Mouse (Mus musculus) lung, postnatal 4 days (tissue): Measurements from ENCODE around the gene Ppp3ca.

Experiments used
- DNase-seq, 2 experiments: peaks; one replicate each; pipeline ENCODE4 v3.0.0; 2021

Ppp3ca gene

DNA sequence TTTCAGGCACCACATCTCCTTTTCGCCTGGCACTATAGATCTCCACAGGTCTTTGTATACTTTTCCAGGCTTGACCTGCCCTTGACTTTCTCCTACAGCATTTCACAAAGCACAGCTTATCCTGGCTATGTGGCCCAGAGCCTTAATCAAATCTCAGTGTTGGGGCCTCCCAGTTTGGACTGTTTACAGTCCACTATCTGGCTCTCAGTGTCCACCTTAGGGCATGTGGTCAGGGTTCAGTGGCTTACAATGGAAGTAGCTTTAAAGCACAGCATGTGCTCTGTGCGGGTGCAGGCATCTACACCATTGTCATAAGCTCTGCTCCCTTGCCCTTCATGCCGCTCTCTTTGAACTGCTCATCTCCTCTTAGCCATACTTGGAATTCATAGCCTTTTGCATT is 146.4 kb downstream of the Ppp3ca start:
- DNase-seq, result no peak

DNA sequence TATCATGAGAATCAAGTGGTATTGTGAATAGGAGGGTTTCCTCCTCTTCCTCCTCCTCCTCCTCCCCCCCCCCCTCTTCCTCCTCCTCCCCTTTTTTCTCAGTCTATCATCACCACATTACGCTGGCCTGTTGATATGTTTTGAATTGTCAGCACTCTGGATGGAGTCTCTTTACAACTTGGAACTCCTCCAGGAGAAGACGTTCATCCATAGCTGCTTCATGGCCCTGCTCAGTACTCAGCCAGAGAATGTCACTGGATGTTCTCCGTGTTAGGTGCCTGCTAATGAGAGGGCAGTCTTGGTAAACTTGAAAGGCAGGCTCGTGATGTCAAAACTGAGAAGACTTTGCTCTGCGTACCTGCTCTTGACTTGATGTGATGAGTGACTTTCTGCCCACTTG is 149.1 kb downstream of the Ppp3ca start:
- DNase-seq, result no peak

DNA sequence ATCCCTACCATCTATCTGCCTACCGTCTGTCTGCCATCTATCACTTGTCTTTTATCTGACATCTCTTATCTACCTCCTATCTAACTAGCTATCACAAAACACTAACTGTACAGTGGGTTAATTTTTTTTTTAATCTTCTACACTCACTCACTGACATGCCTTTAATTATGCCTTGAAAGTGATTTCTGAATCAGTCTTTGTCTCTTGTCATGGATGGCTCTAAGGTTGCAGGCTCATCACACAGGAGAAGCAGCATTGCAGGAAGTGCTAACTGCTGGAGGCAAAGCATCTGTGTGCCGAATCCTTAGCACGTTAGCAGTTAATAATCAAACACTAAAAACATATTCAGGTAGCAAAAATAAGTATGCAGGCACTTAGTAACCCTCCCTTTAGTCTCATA is 151.1 kb downstream of the Ppp3ca start:
- no peak for DNase-seq

DNA sequence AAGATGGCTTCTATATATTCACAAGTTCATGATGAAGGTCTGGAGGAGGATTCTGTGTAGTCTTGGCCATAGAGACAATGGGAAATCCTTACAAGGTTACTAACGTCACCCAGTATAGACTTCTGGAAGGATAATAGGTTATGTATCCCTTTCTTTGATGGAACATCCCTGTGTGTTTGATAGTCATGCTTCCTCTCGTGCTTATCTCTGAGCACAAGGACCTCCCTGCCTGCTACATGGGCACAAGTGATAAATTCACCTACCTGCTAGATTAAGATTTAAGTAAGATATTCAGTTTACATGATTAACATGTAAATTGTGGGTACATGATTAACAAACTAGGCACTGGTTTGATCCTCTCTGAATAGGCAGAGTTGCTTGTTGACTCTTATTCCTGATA is 152.1 kb downstream of the Ppp3ca start:
- no peak for DNase-seq

DNA sequence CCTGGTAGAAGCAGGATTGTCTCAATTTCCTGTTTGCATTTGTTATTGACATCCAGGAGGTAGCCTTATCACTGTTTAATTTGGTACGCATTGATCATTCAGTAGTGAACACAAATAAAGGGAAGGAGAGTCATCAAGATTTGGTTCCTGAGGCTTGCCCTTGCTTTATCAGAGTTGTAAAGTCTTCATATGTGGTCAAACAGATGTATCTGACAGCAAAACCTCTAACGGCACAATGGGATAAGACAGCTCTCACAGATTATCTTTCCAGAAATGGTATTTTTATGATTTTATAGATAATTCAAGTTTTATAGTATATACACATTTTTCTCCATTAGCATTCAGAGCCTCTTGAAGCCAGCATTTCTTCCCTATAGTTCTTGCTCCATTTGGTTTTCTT is 152.5 kb downstream of the Ppp3ca start:
- no peak for DNase-seq

DNA sequence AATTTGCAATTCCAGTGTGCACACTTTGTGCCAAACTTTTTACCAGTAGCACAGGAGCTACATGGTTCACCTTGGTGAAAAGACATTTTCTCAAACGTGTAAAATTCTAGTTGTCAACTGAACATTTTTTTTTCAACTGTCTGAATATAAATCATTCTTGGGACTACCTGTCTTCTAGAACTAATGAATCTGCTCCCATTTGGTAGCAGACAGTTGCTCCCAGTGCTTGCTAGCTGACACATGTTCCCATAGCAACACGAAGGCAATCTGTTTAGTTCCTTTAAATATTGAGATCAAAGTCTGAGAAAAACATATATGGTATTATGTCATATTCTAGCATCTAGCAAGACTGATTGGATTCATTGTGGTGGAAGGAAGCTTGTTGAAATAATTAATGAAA is 158.5 kb downstream of the Ppp3ca start:
- no peak for DNase-seq

DNA sequence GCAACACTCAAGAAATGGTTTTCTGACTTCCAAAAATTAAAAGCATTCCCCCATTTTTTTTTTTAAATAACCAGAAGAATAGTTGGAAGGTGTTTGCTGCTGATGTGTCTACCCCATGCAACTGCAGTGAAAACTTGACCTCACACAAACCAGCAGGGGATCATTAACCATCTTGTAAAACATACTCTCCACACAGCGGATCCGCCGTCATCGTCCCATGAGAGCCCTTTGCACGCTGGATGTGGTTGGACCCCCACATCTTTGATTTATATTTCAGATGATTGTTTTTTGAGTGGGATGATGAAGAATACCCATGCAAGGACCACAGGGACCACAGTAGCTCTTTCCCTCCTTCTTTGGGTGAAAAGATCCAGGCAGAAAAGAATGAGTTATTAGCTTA is 159.2 kb downstream of the Ppp3ca start:
- DNase-seq, result no peak

DNA sequence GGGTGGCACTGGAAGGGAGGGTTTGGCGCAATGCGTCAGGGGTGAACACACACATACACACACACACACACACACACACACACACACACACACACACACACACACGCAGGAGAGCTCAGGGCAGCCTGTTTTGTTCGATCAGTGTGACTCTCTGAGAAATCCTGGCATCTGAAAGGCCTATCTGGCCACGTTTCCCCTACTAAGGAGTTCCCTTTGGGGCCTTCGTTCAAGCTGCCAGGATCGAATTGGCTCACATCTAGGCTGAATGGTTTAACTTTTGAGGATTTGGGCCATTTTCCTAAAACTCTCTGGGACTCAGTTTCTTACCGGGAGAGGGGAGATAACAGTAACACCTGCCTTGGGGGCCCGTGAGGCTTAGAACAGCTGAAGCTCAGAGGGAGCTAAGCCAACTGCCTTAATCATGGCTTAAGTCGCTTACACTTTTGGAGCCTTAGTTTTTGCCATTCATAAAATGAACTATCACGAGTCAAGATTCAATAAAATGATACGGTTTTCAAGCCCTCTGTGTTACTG is 160.8 kb downstream of the Ppp3ca start:
- DNase-seq, result no peak

DNA sequence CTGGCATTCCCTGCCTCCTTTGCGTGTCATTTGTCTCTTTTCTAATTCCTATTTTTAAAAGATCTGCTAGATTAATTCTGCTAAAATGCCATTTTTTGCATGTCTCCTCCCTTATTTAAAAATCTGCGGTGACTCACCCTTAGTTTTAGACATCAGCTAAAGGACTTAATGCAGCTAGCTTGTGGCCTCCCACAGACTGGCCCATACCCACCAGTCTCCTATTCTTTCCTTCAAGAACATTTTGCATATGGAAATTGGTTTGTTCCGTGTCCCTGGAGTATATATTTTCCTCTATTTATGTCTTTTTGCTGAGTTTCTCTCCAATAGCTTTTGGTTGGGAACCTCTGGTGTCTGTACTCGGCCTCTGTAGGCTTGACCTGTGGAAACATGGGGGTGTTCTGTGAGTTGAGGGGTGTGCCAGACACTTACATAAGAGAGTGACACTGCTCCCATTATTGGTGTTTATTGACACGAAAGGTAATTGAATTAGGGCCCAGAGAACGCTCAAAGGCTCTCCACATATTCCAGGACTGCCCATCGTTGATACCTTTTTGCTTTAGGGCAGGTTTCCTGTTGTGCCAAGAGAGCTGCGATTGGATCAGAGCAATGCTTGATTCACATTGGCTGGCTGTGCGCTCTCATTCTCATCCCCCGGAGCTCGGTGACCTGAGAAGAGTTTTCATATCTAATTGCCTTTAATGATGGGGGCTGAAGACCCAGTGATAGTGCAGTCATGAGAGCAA is 163.2 kb downstream of the Ppp3ca start:
- DNase-seq, result no peak

DNA sequence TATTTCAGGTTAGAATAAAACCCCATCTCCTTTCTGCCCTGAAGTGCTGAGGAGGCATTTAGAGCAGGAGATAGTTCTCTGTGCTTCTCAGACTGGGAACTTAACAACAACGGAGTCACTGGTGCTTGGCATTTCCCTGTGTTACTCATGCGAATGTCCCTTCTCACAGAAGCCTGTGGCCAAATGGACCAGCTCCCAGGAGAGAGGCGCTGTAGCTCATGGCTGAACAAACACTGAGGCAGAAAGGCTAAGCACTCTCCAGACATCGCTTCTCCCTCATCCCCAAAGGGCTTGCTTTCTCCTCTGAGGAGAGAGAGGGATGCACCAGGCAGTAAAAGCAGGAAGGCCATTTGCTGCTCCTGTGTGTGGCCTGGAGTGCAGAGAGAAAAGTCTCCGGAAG is 164.0 kb downstream of the Ppp3ca start:
- DNase-seq, result no peak

DNA sequence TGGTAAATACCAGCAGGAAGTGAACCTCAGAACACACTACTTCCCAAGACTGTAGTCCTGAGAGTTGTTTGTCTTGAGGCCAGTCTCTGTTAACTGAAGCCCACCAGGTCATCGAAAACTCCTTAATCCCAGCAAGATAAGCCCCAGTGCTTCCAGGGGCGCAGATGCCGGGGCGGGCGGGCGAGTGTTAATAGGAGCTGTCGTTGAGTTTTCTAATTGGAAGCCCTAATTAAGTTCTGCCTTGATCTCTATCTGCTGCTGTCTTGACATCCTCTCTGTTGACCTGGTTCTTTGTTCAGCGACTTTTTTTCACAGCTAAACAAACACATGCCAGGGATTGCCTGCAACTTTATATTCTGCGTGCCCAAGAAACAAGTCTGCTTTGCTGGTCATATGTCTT is 165.9 kb downstream of the Ppp3ca start:
- DNase-seq, result no peak

DNA sequence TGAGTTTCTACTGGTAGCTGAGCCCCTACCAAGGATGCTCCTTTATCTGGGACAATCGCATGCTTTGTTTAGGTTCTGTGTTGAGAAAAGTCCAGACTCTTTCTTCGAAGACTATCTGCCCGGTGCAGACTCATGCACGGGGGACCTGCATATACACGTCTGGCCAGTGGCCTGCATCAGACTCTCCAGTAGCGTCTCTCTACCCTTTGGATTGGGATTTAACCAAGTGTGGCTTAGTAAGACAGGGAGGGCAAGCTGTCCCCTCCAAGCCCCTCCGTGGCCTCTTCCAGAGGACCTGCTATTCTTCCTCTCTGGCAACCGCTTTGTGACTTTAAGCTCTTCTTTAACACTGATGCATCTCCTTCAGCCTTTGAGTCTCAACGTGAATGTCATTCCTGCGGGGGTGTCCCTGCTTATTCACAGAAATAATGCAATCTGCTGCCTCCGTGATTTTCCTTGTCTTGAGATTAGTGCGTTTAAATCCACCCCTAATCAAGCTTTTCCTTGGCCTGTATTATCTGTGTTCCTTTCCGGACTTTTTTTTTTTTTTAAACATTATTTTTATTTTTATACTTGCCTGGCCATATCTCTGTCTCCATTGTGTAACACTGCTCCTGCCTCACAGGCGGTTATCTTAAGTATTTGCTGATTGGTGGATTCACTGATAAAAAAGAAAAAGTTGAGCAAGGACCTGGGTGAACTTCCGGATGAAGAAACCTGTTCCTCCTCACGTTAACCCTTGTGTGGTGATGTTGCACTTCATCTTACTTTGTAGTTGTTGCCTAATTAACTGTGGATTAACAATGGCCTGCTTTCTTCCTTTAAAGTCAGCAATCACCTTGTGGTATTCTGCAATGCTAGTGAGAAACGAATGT is 166.6 kb downstream of the Ppp3ca start:
- DNase-seq, result no peak

DNA sequence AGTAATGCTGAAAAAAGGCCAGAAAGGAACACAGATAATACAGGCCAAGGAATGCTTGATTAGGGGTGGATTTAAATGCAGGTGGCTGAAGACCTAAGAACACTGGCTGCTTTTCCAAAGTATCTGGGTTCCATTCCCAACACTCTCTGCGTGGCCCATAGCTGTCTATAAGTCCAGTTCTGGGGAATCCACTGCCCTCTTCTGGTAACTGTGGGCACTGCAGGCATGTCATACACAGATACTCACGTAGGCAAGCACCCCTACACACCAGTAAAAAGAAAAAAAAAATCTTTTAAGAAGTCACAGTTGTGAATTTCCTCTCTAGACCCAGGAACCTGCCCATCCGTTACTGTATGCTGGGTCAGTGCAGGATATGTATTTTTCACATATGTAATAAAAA is 167.7 kb downstream of the Ppp3ca start:
- peak; percentile 44 to 60 for DNase-seq

DNA sequence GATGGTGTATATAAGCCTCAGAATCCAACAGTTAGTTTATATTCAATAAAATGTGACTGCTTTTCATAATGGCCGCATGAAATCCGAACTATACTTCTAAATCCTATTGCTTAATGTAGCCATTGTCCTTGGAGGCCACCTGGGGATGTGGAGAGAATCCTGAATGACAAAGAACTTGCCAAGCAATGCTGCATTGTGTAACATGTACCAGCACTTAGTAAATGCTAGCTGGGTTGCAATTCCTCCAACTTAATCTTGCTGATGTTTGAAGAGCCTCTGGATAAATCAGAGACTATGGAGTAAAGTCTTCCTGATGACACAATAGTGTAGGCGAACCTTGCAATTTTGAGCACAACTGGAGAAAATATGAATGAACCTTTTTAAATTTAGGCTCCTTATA is 171.4 kb downstream of the Ppp3ca start:
- DNase-seq, result no peak

DNA sequence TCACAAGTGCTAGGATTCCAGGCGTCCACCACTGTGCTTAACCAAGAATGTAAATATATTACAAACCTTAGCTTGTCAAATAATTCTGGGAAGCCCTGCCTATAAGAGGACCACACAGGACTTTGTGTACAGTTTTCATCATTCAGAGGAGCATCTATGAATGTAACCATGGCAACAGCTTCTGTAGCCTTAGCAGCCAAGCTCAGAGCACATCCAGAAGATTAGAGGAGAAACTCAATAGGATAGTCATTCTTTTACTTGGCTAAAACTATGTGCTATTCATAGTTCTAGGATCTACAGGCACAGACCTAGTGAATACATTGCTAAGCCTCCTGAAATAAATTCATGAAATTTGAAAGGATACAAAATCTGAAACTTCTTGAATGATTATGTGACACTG is 172.5 kb downstream of the Ppp3ca start:
- DNase-seq, result no peak

DNA sequence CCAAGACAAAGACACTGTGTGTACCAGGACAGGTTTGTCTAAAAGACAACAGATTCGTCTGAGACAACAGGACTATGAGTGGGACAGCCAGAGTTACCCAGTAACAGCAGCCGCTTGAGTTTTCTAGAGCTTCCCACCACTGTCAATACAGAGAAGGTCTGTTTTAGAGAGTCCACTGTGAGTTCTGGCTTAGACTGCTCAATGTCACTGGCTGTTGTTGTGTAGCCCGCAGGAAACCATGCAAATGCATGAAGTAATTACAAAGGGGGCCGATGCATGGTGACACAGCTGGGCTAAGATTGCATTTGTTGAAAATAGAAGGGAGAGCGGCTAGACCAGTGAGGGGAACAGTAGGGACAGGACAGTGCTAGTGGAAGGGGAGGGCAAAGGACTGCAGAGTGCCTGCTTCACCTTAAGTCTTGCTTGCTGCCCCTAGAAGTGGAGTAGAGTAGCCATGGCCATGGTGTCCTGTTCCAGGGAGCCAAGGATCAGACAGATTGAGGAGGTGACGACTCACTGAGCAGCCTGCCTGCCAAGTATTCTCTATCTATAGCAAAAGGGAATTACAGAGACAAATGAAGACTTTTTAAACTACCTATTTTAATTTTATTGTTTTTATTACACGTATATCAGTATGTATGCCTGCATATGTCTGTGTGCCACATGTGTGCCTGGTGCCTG is 174.0 kb downstream of the Ppp3ca start:
- DNase-seq, result no peak

DNA sequence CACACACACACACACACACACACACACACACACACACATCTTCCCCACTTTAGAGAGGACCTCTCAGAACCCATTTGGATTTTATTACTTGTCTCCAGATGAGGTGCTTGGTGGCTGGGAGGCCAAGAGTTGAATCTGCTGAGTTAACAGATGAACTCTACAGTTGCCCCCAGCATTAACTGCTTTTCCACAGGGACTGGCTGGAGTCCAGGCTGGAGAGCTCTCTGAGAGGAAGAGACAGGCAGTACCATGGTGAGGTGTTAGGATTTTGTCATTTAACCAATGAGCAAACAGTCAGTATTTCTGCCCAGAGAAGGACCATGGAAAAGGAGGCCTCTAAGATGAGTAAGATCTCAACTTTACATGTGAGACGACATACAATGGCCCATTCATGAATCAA is 179.1 kb downstream of the Ppp3ca start:
- no peak for DNase-seq

DNA sequence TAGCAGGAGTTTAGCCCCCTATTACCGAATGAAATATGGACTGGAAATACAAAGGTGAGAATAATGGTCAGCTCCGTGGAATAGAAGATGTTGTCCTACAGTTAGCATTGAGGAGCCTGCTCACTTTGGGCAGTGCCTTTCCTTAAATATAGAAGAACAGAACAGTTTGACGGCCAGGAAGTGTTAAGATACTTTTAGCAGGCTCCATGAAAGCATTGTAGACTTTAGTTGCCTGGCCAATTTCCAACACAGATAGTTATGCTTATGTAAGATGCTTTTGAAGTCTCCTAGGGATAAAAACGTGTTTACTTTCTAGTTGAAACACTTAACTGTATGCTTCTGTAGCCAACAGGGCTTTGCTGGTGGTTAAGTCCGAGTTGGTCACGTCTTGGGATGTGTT is 183.0 kb downstream of the Ppp3ca start:
- no peak for DNase-seq

DNA sequence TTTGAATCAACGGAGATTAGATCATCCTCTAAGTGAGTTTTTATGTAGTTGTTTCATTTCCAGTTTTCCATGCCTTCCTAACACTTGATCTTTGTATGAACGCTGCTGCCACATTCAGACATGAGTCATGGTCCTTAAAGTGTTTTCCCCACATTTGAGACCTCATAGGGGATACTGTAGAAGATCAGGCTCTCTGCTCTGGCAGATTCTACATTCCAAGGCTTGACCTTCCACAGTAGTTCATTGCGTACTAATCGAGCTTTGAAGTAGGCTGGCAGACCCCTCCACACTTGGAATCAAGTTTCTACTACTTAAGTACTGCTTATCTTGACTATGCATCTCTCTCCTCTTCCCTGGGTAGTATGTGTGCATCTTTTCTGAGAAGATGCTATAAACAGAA is 183.7 kb downstream of the Ppp3ca start:
- no peak for DNase-seq

DNA sequence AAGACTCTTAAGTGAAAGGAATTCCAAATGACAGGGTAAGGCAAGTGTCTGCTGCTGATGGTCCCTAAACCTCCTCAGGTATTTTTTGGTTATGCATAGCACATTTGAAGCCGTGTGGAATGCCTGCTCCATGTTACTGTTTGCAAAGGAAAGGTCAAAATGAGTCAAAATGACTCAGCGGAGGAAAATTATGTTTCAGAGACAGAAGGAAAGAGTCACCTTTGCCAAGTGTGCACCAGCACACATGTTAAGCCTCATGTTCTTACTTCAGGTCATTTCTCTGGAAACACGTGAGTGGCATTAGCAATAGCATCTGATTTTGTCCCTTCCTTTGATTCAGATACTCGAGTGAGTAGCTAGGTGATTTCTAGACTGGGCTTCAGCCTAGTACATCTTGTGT is 186.1 kb downstream of the Ppp3ca start:
- DNase-seq, result no peak

DNA sequence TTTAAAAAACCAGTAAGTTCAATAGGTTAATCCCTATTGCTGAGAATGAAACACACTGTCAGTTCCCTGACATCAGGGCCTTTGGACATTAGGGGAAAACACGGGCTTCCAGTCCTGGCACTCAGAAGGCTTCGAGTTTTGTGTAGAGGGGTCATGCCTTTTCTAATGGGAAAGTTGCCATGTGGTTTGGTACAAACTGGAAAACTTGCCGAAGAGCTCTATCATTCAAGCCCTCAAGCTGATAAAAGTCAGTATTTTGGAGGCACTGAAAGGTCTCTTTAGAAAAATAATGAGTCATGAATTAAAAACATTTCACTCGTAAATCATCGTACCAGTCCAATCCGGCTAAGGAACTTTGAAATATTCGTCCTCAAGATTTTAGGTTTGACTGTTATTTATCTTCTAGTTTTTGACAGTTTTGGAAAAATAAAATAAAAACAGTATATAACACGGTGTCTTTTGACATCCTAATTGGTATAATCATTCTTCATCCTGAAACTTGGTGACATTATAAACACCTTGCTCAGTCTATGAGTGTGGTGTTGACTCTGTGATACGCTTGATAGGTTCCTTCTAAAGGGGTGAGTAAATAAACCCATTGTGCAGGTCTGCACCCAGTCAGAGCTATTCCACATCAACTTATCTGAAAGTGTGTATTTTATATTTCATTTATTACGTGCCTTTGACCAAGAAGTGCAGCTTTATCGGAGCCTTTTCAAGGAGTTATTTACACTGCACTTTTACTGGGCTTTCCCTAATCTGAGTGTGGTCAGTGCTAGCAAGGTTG is 192.3 kb downstream of the Ppp3ca start:
- DNase-seq, result no peak

DNA sequence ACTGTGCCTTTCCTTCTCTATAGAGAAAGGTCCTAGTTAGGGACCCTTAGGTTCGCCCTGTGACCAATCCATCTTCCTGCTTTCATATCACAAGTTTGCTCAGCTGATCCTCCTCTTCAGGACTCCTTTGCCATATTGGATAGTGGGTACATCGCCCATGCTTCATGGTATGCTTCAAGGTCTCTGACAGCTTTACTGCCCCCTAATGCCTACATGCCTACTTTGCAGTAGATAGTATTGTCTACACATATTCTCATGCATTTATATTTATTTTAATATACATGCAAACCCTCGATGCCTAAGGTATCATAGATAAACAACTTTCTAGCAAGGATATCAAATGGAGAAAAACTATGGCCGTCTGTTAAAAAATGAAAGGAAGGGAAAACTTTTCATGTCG is 193.2 kb downstream of the Ppp3ca start:
- DNase-seq, result no peak

DNA sequence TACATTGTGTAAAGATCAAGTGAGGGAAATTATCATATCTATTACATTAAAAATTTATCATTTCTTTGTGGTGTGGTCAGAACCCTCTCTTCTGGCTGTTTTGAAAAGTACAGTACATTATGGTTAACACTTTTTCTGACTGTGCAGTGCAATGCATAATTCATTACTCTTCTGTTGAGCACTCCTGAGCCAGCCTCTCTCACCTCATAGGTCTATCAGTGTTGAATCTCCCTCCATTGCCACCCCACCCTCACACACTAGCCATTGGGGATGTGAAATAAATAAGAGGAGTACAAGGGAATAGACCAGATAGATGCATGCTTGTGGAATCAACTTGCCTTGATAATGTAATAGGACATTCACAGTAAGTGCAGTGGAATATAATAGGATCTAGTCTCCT is 194.4 kb downstream of the Ppp3ca start:
- DNase-seq, result no peak
